Mouse (Mus musculus): ENCODE data around the gene Btnl2. TPM values are rescaled to one million over a fixed set of nuclear protein-coding genes. Genes with fewer than 3 reads are reported as not detected.
"Not testable (repeated sequence)": the region's sequence is repeated elsewhere in the genome, so short reads cannot be mapped to it uniquely, and the experiment has no call there.

Btnl2 gene
- not detected in 2 replicates for polyA plus RNA-seq (2012; rRNA removed)

GRCm38 (mm10) chr17:34354539-34354938, at the start of gene Btnl2:
Btnl2 (plus strand) TSS chr17:34354822.
- no peaks in the 10 kb centered on the region for H3K4me1 ChIP-seq (ENCODE audit: control insufficient read depth, insufficient read depth, low read length)
- no peak within 1 kb of the TSS for H3K4me3 ChIP-seq (ENCODE audit: insufficient read depth, low read length)
- no peak within 1 kb of the TSS for H3K27ac ChIP-seq (ENCODE audit: insufficient read depth, low read length)
- TF ChIP-seq POLR2A (IDR thresholded peaks at IDR 0.05; ENCODE audit: extremely low read depth, insufficient read depth, low read length) (no peak), CTCF (IDR thresholded peaks at IDR 0.05; ENCODE audit: extremely low read depth, insufficient read depth, low read length) (no peak)

DNA sequence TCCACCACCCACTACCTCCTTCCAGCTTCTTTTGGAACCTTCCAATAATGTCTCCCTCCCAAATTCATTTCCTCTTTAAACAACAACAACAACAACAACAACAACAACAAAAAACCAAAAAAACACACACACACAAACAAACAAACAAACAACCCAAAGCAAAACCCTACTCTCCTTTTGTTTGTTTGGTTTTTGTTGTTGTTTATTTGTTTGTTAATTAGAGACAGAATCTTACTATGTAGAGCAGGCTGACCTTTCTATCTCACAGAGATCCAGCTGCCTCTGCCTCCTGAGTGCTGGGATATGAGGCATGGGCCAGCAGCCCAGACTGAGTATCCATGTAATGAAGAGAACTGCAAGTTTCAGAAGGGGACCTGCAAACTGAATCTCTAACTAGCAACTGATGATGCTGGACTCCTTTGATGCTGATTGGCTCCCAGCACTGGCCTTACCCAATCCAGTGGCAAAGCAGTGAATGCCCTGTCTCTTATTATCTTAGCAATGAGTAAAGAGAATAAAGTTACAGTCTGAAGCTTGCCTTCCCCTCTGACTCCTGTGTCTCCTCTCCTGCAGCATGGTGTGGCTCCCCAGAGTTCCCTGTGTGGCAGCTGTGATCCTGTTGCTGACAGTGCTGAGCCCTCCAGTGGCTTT, 49.1 kb upstream of the Btnl2 start, which contains the start of gene H2-Eb1:
TSS of gene H2-Eb1 (plus strand) at position 488 of the 651 bp plus-strand sequence.
- TF ChIP-seq CTCF (IDR thresholded peaks at IDR 0.05; ENCODE audit: extremely low read depth, insufficient read depth, low read length): no peak
- no peak for TF ChIP-seq POLR2A (IDR thresholded peaks at IDR 0.05; ENCODE audit: extremely low read depth, insufficient read depth, low read length)
- Histone ChIP-seq H3K4me3 (ENCODE audit: insufficient read depth, low read length) (no peak within 1 kb of the TSS), H3K4me1 (ENCODE audit: control insufficient read depth, insufficient read depth, low read length) (no peaks in the 10 kb centered on the region), H3K27ac (ENCODE audit: insufficient read depth, low read length) (no peak within 1 kb of the TSS)

- Histone ChIP-seq H3K4me1 (ENCODE audit: control insufficient read depth, insufficient read depth, low read length) (no peaks in the 10 kb centered on the region), H3K4me3 (ENCODE audit: insufficient read depth, low read length) (no peak overlapping the region), H3K27ac (ENCODE audit: insufficient read depth, low read length) (no peak overlapping the region)
- no peak for TF ChIP-seq CTCF (IDR thresholded peaks at IDR 0.05; ENCODE audit: extremely low read depth, insufficient read depth, low read length)
- TF ChIP-seq POLR2A (IDR thresholded peaks at IDR 0.05; ENCODE audit: extremely low read depth, insufficient read depth, low read length): no peak
Observed at GRCm38 (mm10) chr17:34306407-34306806, 48.2 kb upstream of the Btnl2 start.

DNA sequence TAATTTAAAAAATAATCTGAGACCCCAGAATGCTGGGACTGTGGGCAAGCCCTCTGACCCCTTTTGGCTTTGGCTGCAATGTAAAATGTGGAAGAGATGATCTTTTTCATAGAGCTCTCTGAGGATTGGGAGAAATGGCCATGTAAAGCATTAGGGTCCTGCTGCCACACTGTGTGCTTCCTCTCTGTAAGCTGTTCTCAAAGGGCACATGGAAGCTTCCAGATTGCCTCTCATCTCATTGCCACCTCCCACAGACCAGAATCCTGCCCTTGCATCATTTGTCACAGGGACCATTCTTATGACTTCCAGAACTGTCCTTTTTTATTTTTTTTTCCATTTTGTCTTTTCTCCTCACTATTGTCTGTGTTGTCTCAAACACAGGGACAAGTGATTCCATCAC, 47.4 kb upstream of the Btnl2 start:
- no peak overlapping the region for H3K27ac ChIP-seq (ENCODE audit: insufficient read depth, low read length)
- no peak overlapping the region for H3K4me3 ChIP-seq (ENCODE audit: insufficient read depth, low read length)
- no peaks in the 10 kb centered on the region for H3K4me1 ChIP-seq (ENCODE audit: control insufficient read depth, insufficient read depth, low read length)
- TF ChIP-seq POLR2A (IDR thresholded peaks at IDR 0.05; ENCODE audit: extremely low read depth, insufficient read depth, low read length) (no peak), CTCF (IDR thresholded peaks at IDR 0.05; ENCODE audit: extremely low read depth, insufficient read depth, low read length) (no peak)

DNA sequence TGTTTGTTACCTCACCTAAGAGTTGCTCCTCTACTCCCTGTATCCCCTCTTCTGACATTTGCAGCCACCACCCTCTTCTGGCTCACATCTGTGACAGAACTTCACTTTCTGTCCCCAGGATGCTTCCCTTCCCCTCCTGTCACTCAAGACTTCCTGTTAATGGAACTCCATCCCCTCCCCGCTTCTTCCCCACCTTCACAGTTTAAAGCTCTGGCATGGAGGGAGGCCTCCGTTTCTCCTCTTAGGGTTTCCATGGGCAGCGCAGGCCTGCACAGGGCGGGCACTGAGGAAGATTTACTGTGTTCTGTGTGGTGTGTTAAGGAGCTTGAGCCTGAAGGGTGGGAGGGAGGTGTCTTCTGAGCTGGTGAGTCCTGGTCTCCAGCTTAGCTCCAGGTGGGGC, 46.5 kb upstream of the Btnl2 start:
- no peak overlapping the region for H3K27ac ChIP-seq (ENCODE audit: insufficient read depth, low read length)
- no peak for TF ChIP-seq CTCF (IDR thresholded peaks at IDR 0.05; ENCODE audit: extremely low read depth, insufficient read depth, low read length)
- no peak for TF ChIP-seq POLR2A (IDR thresholded peaks at IDR 0.05; ENCODE audit: extremely low read depth, insufficient read depth, low read length)

GRCm38 (mm10) chr17:34309225-34309624, 45.4 kb upstream of the Btnl2 start:
- H3K4me1 ChIP-seq (ENCODE audit: control insufficient read depth, insufficient read depth, low read length): no peaks in the 10 kb centered on the region
- no peak overlapping the region for H3K27ac ChIP-seq (ENCODE audit: insufficient read depth, low read length)
- no peak for TF ChIP-seq POLR2A (IDR thresholded peaks at IDR 0.05; ENCODE audit: extremely low read depth, insufficient read depth, low read length)
- TF ChIP-seq CTCF (IDR thresholded peaks at IDR 0.05; ENCODE audit: extremely low read depth, insufficient read depth, low read length): no peak
- H3K4me3 ChIP-seq (ENCODE audit: insufficient read depth, low read length): peak overlapping the region; percentile 67

More for the DNA sequence above, 46.5 kb upstream of the Btnl2 start:
- no peaks in the 10 kb centered on the region for H3K4me1 ChIP-seq (ENCODE audit: control insufficient read depth, insufficient read depth, low read length)
- H3K4me3 ChIP-seq (ENCODE audit: insufficient read depth, low read length): no peak overlapping the region

GRCm38 (mm10) chr17:34309683-34310385, 44.8 kb upstream of the Btnl2 start:
- Histone ChIP-seq H3K27ac (ENCODE audit: insufficient read depth, low read length) (no peak overlapping the region), H3K4me1 (ENCODE audit: control insufficient read depth, insufficient read depth, low read length) (no peaks in the 10 kb centered on the region), H3K4me3 (ENCODE audit: insufficient read depth, low read length) (peak overlapping the region; percentile 67)
- peak; percentile 90 for TF ChIP-seq POLR2A (IDR thresholded peaks at IDR 0.05; ENCODE audit: extremely low read depth, insufficient read depth, low read length)
- TF ChIP-seq CTCF (IDR thresholded peaks at IDR 0.05; ENCODE audit: extremely low read depth, insufficient read depth, low read length): no peak

GRCm38 (mm10) chr17:34310526-34310925, 44.1 kb upstream of the Btnl2 start:
- H3K27ac ChIP-seq (ENCODE audit: insufficient read depth, low read length); H3K4me3 ChIP-seq (ENCODE audit: insufficient read depth, low read length); H3K4me1 ChIP-seq (ENCODE audit: control insufficient read depth, insufficient read depth, low read length): not testable (repeated sequence)

DNA sequence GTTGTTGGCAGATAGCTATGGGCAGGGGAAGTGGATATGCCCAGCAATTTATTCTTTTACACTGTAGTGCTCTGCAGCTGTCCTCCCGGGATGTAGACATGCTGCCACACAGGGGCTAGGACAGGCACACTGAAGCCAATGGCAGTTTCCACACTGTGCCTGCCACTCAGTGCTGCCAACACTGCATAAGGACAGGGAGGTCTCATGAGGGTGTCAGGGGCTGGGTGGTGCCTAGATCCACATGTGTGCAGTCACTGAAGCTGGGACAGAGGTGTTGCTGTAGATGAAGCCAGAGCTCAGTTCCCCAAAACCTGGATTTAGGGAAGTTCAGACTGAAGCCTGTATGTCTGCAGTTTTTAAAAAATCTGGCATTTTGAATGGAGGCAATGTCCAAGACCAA, 42.4 kb upstream of the Btnl2 start:
- H3K4me1 ChIP-seq (ENCODE audit: control insufficient read depth, insufficient read depth, low read length): no peaks in the 10 kb centered on the region
- H3K4me3 ChIP-seq (ENCODE audit: insufficient read depth, low read length): no peak overlapping the region
- H3K27ac ChIP-seq (ENCODE audit: insufficient read depth, low read length): no peak overlapping the region
- TF ChIP-seq POLR2A (IDR thresholded peaks at IDR 0.05; ENCODE audit: extremely low read depth, insufficient read depth, low read length) (no peak), CTCF (IDR thresholded peaks at IDR 0.05; ENCODE audit: extremely low read depth, insufficient read depth, low read length) (no peak)

- no peak for TF ChIP-seq POLR2A (IDR thresholded peaks at IDR 0.05; ENCODE audit: extremely low read depth, insufficient read depth, low read length)
- peak; percentile 91 for TF ChIP-seq CTCF (IDR thresholded peaks at IDR 0.05; ENCODE audit: extremely low read depth, insufficient read depth, low read length)
- H3K27ac ChIP-seq (ENCODE audit: insufficient read depth, low read length): no peak overlapping the region
- no peak overlapping the region for H3K4me3 ChIP-seq (ENCODE audit: insufficient read depth, low read length)
- no peaks in the 10 kb centered on the region for H3K4me1 ChIP-seq (ENCODE audit: control insufficient read depth, insufficient read depth, low read length)
Observed at GRCm38 (mm10) chr17:34313393-34313792, 41.2 kb upstream of the Btnl2 start.

Measured in cortical plate, adult 2 months (tissue).